Mouse (Mus musculus) embryonic fibroblast, embryonic 13.5 days (primary cell): ENCODE measurements around the gene Lrrc4c. TPM values are rescaled to one million over a fixed set of nuclear protein-coding genes. Genes with fewer than 3 reads are reported as not detected.

Experiments used
- H3K27ac ChIP-seq: 2 replicates; pipeline ENCODE4 v1.5.1; 2012; ENCODE audit warnings: low read length, control low read depth, inconsistent platforms; ENCODE audit not compliant: insufficient read depth
- H3K4me1 ChIP-seq: 2 replicates; pipeline ENCODE4 v1.6.1; 2011; ENCODE audit warnings: low read length; ENCODE audit not compliant: control insufficient read depth, insufficient read depth
- H3K4me3 ChIP-seq: 2 replicates; pipeline ENCODE4 v1.5.1; 2011; ENCODE audit warnings: mild to moderate bottlenecking, control low read depth, low read length; ENCODE audit not compliant: insufficient read depth
- CTCF ChIP-seq: IDR thresholded peaks from 2 replicates; pipeline ENCODE4 v1.5.1; 2011; ENCODE audit warnings: mild to moderate bottlenecking, control low read depth, low read length, moderate library complexity, borderline replicate concordance; ENCODE audit not compliant: insufficient read depth
- POLR2A ChIP-seq: IDR thresholded peaks from 2 replicates; pipeline ENCODE4 v1.6.1; 2011; ENCODE audit warnings: low read depth, mild to moderate bottlenecking, control low read depth, low read length, moderate library complexity
- polyA plus RNA-seq: library from polyadenylated mRNA; stranded (reverse); fragments of >200 nt; gene quantifications from 2 replicates; pipeline ENCODE4 v1.2.4, GENCODE M21; 2011; ENCODE audit warnings: low read depth; ENCODE audit not compliant: missing spikeins, insufficient read length

Gene Lrrc4c
- polyA plus RNA-seq, 1 experiment: 6.3 TPM

GRCm38 (mm10) chr2:96667113-96667512 is 349.1 kb downstream of the Lrrc4c start:
- TF ChIP-seq POLR2A: no peak
- TF ChIP-seq CTCF: no peak
- Histone ChIP-seq H3K4me3 (no peak overlapping the region), H3K4me1 (no peaks in the 10 kb centered on the region), H3K27ac (no peak overlapping the region)

- Histone ChIP-seq H3K4me1 (no peaks in the 10 kb centered on the region), H3K4me3 (no peak overlapping the region), H3K27ac (no peak overlapping the region)
- TF ChIP-seq CTCF (no peak), POLR2A (no peak)
Observed at GRCm38 (mm10) chr2:96681806-96682205, 363.8 kb downstream of the Lrrc4c start.

GRCm38 (mm10) chr2:96685328-96685727 is 367.4 kb downstream of the Lrrc4c start:
- H3K4me1 ChIP-seq: no peaks in the 10 kb centered on the region
- no peak overlapping the region for H3K27ac ChIP-seq
- no peak overlapping the region for H3K4me3 ChIP-seq
- no peak for TF ChIP-seq POLR2A
- no peak for TF ChIP-seq CTCF

GRCm38 (mm10) chr2:96705004-96705403 is 387.0 kb downstream of the Lrrc4c start:
- H3K4me3 ChIP-seq: no peak overlapping the region
- TF ChIP-seq CTCF (no peak), POLR2A (no peak)
- no peaks in the 10 kb centered on the region for H3K4me1 ChIP-seq
- no peak overlapping the region for H3K27ac ChIP-seq

GRCm38 (mm10) chr2:96707772-96708350 is 389.9 kb downstream of the Lrrc4c start:
- Histone ChIP-seq H3K4me1 (no peaks in the 10 kb centered on the region), H3K4me3 (no peak overlapping the region), H3K27ac (no peak overlapping the region)
- no peak for TF ChIP-seq POLR2A
- TF ChIP-seq CTCF: no peak

GRCm38 (mm10) chr2:96714561-96714960 is 396.6 kb downstream of the Lrrc4c start:
- no peak for TF ChIP-seq POLR2A
- TF ChIP-seq CTCF: no peak
- H3K4me1 ChIP-seq: no peaks in the 10 kb centered on the region
- H3K27ac ChIP-seq: no peak overlapping the region
- no peak overlapping the region for H3K4me3 ChIP-seq

- Histone ChIP-seq H3K4me1 (no peaks in the 10 kb centered on the region), H3K27ac (no peak overlapping the region), H3K4me3 (no peak overlapping the region)
- TF ChIP-seq POLR2A (no peak), CTCF (no peak)
Observed at GRCm38 (mm10) chr2:96717353-96717752, 399.4 kb downstream of the Lrrc4c start.

GRCm38 (mm10) chr2:96723395-96723794 is 405.4 kb downstream of the Lrrc4c start:
- Histone ChIP-seq H3K4me3 (no peak overlapping the region), H3K27ac (no peak overlapping the region), H3K4me1 (no peaks in the 10 kb centered on the region)
- TF ChIP-seq CTCF (no peak), POLR2A (no peak)

- Histone ChIP-seq H3K4me1 (no peaks in the 10 kb centered on the region), H3K4me3 (no peak overlapping the region), H3K27ac (no peak overlapping the region)
- TF ChIP-seq CTCF (no peak), POLR2A (no peak)
Observed at GRCm38 (mm10) chr2:96736081-96736480, 418.1 kb downstream of the Lrrc4c start.

GRCm38 (mm10) chr2:96755066-96755465 is 437.1 kb downstream of the Lrrc4c start:
- TF ChIP-seq CTCF (no peak), POLR2A (no peak)
- H3K27ac ChIP-seq: peak overlapping the region; percentile 32; the same call in 1 of the 2 replicates
- no peak overlapping the region for H3K4me3 ChIP-seq
- H3K4me1 ChIP-seq: no peaks in the 10 kb centered on the region
